Mouse (Mus musculus): ENCODE data around the gene Rad23b.

GRCm38 (mm10) chr4:55409025-55409424 lies 59.2 kb downstream of the Rad23b start:
- TF ChIP-seq CTCF (IDR thresholded peaks at IDR 0.05; ENCODE audit: low read depth) (peak; percentile 24), EP300 (optimal IDR thresholded peaks at IDR 0.05) (no peak)
